Mouse (Mus musculus): Measurements from ENCODE around the gene Rabgap1l. TPM values are rescaled to one million over a fixed set of nuclear protein-coding genes. Genes with fewer than 3 reads are reported as not detected.
"Not testable (repeated sequence)": the region's sequence is repeated elsewhere in the genome, so short reads cannot be mapped to it uniquely, and the experiment has no call there.

Rabgap1l gene
- polyA plus RNA-seq, 1 experiment = 6.7 TPM

- 86% methylated on average over 6 of the region's 6 CpGs for WGBS
- DNase-seq (ENCODE audit: low read depth, low spot score) = no peak
Observed at GRCm38 (mm10) chr1:160304969-160305498, 488.0 kb downstream of the Rabgap1l start.

- 83% methylated on average over 1 of the region's 1 CpGs for WGBS
- DNase-seq (ENCODE audit: low read depth, low spot score) = no peak
Observed at GRCm38 (mm10) chr1:160302268-160302667, 490.7 kb downstream of the Rabgap1l start.

DNA sequence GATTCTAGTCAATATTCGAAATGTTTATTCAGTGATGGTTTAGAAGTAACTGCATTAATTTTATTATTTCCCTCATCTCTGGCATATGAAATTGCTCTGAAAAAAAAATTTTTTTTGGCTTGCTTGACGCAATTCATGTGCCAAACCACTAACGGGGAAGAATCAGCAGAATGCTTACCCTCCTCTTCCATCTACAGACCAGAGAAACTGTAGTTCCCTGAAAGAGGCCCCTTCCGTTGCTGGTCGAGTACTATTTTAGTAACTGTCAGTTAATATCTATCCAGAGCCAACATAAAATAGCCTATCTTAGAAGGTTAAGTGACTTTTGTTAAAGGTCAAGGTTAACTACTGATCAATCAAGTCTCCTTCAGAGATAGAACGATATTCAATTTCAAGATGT, 491.9 kb downstream of the Rabgap1l start:
- DNase-seq (ENCODE audit: low read depth, low spot score) = no peak
- 70% methylated on average over 6 of the region's 6 CpGs for WGBS

DNA sequence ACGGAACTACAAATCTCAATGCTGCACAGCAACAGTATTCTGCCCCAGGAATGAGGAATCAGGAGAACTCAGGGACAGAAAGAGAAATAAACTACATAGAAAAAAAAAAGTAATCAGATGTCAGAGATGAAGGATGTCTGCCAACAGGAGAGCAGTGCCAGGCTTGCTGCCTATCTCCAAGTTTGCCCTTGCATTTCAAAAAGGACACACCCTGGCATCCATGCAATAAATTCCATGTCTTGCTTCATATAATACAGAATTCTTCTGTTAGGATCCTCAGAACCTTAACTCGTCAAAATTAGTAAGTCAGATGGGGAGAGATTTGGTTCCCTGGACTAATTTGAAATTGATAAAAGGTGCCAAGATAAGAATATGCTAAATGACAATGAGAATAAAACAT, 492.3 kb downstream of the Rabgap1l start:
- DNase-seq (ENCODE audit: low read depth, low spot score) = no peak
- 67% methylated on average over 2 of the region's 2 CpGs for WGBS

DNA sequence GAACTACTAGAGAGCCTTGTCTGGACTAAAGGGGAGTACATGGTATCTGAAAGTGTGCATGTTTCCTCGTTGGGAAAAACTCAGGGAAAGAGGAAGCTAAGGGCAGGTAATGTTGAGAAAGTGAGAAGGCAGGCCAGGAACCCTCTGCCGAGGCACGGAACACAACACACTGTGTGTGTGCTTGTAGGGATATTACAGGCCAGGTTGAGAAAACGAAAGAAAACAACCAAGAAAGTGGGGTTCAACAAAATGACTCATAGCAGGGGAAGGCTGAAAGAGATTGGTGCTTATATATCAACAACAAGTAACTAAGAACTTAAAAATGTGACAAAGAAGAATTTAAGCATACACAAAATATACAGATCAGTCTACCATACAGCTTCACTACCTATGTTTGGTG, 493.0 kb downstream of the Rabgap1l start:
- no peak for DNase-seq (ENCODE audit: low read depth, low spot score)
- 66% methylated on average over 4 of the region's 4 CpGs for WGBS

DNA sequence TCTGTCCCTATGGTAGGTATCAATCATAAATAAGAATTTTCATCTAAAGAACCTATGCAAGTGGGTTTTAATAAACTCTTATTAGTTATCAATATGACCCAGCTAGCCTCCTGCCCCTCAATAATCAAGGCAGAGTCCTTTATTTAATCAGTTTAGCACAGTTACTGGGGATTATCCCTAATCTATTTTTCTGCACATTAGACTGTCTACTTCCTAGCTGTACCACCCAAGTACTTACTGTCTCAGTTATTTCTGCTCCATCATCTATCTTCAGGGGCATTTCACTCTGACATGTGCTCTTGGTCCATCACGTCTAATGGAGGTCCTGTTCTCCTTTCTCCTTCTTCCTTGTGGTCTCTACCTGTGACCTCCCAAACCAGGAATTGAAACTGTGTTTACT, 494.1 kb downstream of the Rabgap1l start:
- no peak for DNase-seq (ENCODE audit: low read depth, low spot score)
- WGBS = 87% methylated on average over 1 of the region's 1 CpGs

DNA sequence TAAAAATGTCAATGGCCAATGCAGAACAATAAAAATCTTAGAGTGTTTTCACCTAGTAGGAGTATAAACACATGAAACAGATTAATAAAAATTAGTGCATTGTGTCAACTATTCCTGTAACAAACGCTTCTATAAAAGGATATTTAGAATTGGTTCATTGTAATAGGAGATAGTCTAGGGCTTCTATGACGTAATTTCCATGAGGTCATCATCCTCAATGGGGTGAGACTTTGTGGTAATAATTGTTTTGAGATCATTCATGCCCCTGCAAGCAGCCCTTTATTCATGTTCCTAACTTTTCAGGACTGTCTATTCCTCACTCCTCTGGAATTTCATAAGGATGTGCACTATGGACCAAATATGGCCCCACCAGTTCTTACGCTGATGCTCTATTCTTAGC, 495.3 kb downstream of the Rabgap1l start:
- 86% methylated on average over 3 of the region's 3 CpGs for WGBS
- DNase-seq (ENCODE audit: low read depth, low spot score) = no peak

DNA sequence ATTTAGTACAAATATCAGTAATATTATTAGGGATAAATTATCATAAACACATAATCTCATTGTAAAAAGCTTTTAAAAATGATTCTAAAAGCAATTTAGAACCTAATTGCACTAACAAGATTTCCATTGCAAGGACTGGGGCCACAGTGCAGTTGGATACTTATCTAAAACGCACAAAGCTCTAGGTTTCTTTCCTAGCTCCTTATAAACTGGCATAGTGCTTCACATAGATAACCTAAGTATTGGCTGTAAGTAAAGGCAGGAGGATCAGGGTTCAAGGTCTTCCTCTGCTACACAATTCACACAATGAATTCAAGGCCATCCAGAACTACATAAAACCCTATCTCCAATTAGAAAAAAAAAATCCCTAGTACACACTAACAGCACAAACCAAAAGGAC, 497.7 kb downstream of the Rabgap1l start:
- 70% methylated on average over 1 of the region's 1 CpGs for whole genome bisulfite sequencing
- no peak for DNase-seq (ENCODE audit: low read depth, low spot score)

GRCm38 (mm10) chr1:160293488-160293887, 499.5 kb downstream of the Rabgap1l start:
- 81% methylated on average over 3 of the region's 3 CpGs for WGBS
- no peak for DNase-seq (ENCODE audit: low read depth, low spot score)

GRCm38 (mm10) chr1:160292058-160292457, 501.0 kb downstream of the Rabgap1l start:
- no peak for DNase-seq (ENCODE audit: low read depth, low spot score)
- 86% methylated on average over 2 of the region's 2 CpGs for WGBS

- DNase-seq (ENCODE audit: low read depth, low spot score) = no peak
- 69% methylated on average over 9 of the region's 9 CpGs for WGBS
Observed at GRCm38 (mm10) chr1:160290242-160290641, 502.8 kb downstream of the Rabgap1l start.

- 77% methylated on average over 5 of the region's 5 CpGs for WGBS
- no peak for DNase-seq (ENCODE audit: low read depth, low spot score)
Observed at GRCm38 (mm10) chr1:160287058-160287645, 505.9 kb downstream of the Rabgap1l start.

DNA sequence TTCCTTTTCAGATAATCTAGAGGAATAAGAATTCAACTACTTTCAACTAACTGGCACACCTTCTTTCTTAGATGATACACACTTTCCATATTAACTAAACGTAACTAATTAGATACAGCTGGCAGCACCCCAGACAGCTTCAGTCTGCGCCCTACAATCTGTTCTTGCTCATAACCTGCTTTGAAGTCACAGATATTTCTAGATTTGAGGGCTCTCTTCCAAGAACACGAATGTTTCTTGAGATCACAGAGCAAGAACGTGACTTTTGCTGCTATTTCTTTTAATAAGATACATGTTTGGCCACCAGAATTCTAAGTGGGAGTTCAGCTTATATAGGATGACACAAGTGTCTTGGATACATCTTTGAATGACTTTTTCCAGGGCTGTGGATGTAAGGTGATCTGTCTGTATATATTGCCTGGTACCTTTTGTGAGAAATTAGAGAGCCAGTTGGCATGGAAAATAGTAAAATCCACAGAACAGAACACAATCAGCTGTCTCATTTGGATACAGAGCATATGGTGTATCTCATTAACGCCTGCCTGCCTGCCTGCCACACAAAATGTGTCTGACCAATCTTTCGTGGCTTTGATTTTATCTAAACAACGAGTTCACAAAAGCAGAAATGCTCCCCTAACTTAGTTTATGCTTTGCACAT, 506.5 kb downstream of the Rabgap1l start:
- 75% methylated on average over 7 of the region's 7 CpGs for WGBS
- no peak for DNase-seq (ENCODE audit: low read depth, low spot score)

DNA sequence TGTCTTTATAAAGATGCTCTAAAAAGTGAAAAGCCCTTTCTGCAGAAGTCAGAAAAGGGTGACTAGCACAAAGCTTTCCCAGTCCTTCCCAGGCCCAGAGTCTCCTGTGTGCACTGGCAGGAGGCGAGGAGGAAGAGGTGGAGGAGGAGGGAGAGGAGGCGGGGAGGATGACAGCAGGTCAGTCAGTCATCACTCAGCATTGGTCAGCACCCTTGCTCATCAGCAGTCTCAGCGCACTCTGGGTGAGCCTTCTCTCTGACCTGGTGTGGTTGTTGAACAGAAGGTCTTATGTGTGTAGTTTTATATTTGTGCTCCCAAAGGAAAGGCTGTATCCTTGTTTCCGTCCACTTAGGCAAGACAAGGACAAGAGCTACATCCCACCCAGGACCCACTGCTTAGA, 508.8 kb downstream of the Rabgap1l start:
- 89% methylated on average over 4 of the region's 4 CpGs for WGBS
- no peak for DNase-seq (ENCODE audit: low read depth, low spot score)

DNA sequence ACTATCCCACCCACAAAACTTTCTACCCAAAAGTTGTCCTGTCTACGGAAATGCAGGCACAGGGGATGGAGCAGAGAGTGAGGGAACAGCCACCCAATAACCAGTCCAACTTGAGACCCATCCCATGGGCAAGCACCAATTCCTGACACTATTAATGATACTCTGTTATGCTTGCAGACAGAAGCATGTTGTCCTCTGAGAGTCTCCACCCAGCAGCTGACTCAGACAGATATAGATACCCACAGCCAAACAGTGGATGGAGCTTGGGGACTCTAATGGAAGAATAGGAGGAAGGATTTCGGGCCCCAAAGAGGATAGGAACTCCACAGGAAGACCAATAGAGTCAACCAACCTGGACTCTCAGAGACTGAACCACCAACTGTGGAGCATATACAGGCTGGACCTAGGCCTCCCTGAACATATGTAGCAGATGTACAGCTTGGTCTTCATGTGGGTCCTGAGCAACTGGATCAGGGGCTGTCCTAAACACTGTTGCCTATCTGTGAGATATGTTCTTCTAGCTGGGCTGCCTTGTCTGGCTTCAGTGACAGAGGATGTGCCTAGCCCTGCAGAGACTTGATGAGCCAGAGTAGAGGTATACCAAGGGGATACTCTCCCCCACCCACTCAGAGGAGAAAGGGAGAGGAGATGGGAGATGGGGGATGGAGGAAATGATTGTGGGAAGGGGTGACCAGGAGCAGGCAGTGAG, 510.7 kb downstream of the Rabgap1l start:
- not testable (repeated sequence) for DNase-seq (ENCODE audit: low read depth, low spot score)
- 89% methylated on average over 2 of the region's 2 CpGs for WGBS

DNA sequence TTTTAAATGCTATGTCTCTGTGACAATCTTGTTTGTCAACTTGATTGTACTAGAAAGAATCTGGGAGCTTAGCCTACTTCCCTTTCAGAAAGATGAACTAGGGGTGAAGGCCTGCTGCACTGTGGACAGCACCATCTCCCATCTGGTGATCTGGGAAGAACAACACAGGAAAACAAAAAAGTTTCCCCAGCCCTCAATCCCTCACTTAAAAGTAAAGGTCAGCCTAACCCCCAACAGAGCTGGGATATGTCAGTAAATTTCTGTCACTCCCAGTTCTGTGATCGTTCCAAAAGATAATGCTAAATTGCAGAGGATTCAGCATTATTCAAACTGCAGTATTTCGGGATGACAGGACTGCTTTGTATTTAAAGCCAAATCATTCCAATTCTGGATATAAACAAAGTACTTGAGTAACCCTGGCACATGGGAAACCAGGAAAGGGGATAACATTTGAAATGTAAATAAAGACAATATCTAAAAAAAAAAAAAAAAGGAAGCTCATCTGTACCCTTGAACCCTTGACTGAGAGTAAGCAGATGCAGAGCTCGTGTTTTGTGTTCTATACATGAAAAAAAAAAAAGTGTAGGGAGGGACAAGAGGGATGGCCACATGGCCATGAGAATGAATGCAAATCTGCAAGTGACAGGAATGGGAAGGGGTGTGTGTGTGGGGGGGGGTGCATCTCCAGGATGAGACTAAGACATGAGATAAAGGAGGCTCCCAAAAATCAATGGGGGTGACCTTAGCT, 511.5 kb downstream of the Rabgap1l start:
- DNase-seq (ENCODE audit: low read depth, low spot score) = no peak
- WGBS = 45% methylated on average over 3 of the region's 3 CpGs

DNA sequence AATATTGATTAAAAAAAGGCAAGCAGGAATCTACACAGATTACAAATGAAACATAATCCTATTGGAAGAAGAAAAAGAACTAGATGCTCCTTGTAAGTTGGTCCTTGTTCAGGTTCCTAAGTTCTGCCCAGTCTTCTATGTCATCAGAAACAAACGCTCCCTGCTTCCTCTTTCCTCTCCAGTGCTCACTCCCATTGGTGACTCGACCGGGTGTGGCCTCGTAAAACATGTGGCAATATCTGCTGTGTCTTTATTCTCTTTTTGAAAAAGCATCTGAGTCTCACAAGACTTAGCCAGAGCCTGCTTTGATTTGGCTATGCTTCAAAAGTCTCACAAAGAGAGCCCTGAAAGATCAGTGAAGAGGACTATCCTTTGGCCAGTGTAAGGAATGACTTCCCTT, 512.4 kb downstream of the Rabgap1l start:
- peak; percentile 33 for DNase-seq (ENCODE audit: low read depth, low spot score)

DNA sequence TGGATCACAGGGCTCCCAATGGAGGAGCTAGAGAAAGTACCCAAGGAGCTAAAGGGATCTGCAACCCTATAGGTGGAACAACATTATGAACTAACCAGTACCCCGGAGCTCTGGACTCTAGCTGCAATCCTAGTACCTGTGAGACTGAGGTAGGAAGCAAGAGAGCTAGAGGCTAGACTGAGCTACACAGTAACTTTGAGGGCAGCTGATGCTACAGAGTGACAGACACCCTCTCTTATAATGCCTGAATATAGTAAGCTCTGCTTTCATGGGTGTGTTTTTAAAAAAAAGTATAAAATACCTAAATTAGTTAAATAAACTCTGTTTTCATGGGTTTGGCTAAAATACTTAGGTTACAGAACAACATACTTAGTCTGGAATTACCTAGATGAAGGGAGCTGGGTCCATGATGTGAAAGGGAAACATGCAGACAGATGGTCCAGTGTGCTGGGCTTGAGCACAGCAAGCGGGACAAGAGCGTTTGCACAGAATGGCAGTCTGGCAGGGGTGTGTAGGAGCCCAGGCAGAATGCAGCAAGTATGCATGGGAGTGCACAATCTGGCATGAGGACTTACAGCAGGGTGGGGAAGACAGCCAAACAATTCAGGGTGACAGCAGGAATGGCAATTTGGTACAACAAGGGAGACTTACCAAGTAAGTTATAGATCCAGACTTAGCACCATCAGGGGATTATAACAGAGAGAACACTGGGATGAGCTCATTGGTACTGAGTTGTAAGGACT, 514.9 kb downstream of the Rabgap1l start:
- 92% methylated on average over 3 of the region's 3 CpGs for whole genome bisulfite sequencing
- DNase-seq (ENCODE audit: low read depth, low spot score) = no peak

More for the DNA sequence above, 512.4 kb downstream of the Rabgap1l start:
- WGBS = 15% methylated on average over 4 of the region's 4 CpGs

GRCm38 (mm10) chr1:160275248-160275647, 517.8 kb downstream of the Rabgap1l start:
- DNase-seq (ENCODE audit: low read depth, low spot score) = no peak
- WGBS = 69% methylated on average over 2 of the region's 2 CpGs

Measured in large intestine, adult 2 months (tissue).